Mouse (Mus musculus): Measurements from ENCODE around the gene Anapc2.

DNA sequence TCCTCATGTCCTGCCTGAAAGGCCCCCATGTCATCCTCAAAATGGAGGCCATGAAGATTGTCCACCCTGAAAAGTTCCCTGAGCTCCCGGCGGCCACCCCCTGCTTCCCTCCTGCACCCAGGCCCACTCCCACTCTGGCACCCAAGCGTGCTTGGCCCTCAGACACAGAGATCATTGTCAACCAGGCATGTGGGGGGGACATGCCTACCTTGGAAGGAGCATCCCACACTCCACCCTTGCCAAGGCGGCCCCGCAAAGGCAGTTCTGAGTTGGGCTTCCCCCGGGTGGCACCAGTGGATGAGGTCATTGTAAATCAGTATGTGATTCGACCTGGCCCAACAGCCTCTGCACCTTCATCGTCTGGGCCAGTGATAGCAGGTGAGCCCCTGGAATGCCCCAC is 28.9 kb upstream of the Anapc2 start:
- TF ChIP-seq CTCF (IDR thresholded peaks at IDR 0.05; ENCODE audit: control insufficient read depth, insufficient read depth, insufficient read length) (no peak), USF1 (IDR thresholded peaks at IDR 0.05; ENCODE audit: low read depth) (no peak), MYOD1 (IDR thresholded peaks at IDR 0.05; ENCODE audit: control insufficient read depth, insufficient read length, low read depth) (no peak), MAX (IDR thresholded peaks at IDR 0.05) (no peak), FOSL1 (IDR thresholded peaks at IDR 0.05; ENCODE audit: insufficient read depth, low read length, poor library complexity, severe bottlenecking) (no peak), MYOG (IDR thresholded peaks at IDR 0.05; ENCODE audit: control insufficient read depth, extremely low read depth, insufficient read length) (no peak), CEBPB (IDR thresholded peaks at IDR 0.05; ENCODE audit: low read depth) (no peak)
